In genomic region chr15:84968534-84968933, GRCm38 (mm10) we compare ENCODE assay signal across 30 mouse cellular contexts. TPM values are rescaled to one million over a fixed set of nuclear protein-coding genes. Genes with fewer than 3 reads are reported as not detected.
A peak's percentile ranks its signal among the peaks of the same experiment; 100 is the strongest.
DNase-seq lines count a peak whose midpoint lies in the region; ATAC-seq and TF ChIP-seq lines count a peak whose summit lies in the region.
"Had no signal": no experiment of that assay in that cellular context is flagged by ENCODE, and none has a peak within 500 bp of the region (broad histone marks: within the 10 kb centered on the region; RNA-seq: fewer than 3 reads in every experiment).

No protein-coding gene starts in this region.

- DNase-seq in spleen, postnatal 36 days (ENCODE audit: low spot score in 2 of 2), result peak; percentile 33 to 38
- DNase-seq in spleen, postnatal 4 days (ENCODE audit: low spot score in 2 of 2), result no peak
- no peak for DNase-seq in left cerebral cortex, adult 2 months (ENCODE audit: extremely low spot score in 1 of 2, low spot score in 2 of 2)
- DNase-seq in right cerebral cortex, postnatal 25 days, result no peak
- DNase-seq in midbrain, embryonic 14.5 days, result no peak
- DNase-seq: adrenal gland, adult 2 months; adrenal gland, postnatal 14 days; cerebellum, adult 11 months; cerebellum, adult 2 months; cerebellum, adult 9-11 months; cerebellum, postnatal 36 days; gastrocnemius, postnatal 25 days; heart, adult 2 months; heart, postnatal 14 days; heart, postnatal 4 days had no signal

- no peak overlapping the region for H3K4me2 ChIP-seq in midbrain, embryonic 14.5 days (ENCODE audit: low read length)
- H3K4me2 ChIP-seq: forebrain, embryonic 13.5 days; heart, embryonic 13.5 days; hindbrain, embryonic 12.5 days; hindbrain, embryonic 15.5 days had no signal

- no peak overlapping the region for H3K4me3 ChIP-seq in left cerebral cortex, adult 2 months
- H3K4me3 ChIP-seq in midbrain, embryonic 14.5 days (replicated peaks; ENCODE audit: low read depth, low read length), result no peak overlapping the region
- H3K4me3 ChIP-seq: forebrain, embryonic 10.5 days; forebrain, embryonic 13.5 days; heart, adult 2 months; heart, embryonic 10.5 days; heart, embryonic 13.5 days; hindbrain, embryonic 12.5 days; hindbrain, embryonic 15.5 days had no signal

- no peaks in the 10 kb centered on the region for H3K27me3 ChIP-seq in midbrain, embryonic 14.5 days (ENCODE audit: control insufficient read depth, insufficient read depth, low read length)
- H3K27me3 ChIP-seq: forebrain, embryonic 13.5 days; heart, embryonic 13.5 days; hindbrain, embryonic 12.5 days; hindbrain, embryonic 15.5 days had no signal

- ATAC-seq in hematopoietic stem cell, adult 5-6 weeks (replicated peaks in 1 of 2; ENCODE audit: insufficient read depth in 1 of 2, low FRiP score in 2 of 2, low TSS enrichment in 1 of 2, low read depth in 1 of 2, poor library complexity in 2 of 2, severe bottlenecking in 2 of 2), result peak; percentile 51 to 60; a peak in 3 of 4 replicates
- ATAC-seq in neutrophil, adult 5-6 weeks (ENCODE audit: extremely low read depth, insufficient number of reproducible peaks, low FRiP score, poor library complexity, severe bottlenecking), result peak; percentile 20; the same call in 1 of the 2 replicates
- no peak for ATAC-seq in midbrain, embryonic 14.5 days (ENCODE audit: low FRiP score, low TSS enrichment)
- ATAC-seq: CD4-positive, CD25-positive, alpha-beta regulatory T cell, adult 4 months; forebrain, embryonic 13.5 days; forebrain, embryonic 16.5 days had no signal

- intact Hi-C loops in left cerebral cortex, adult 2 months (cut with DNase I), result loop anchor here (1.0 kb wide), 1 partner anchor 11 kb away; no protein-coding TSS in a partner anchor

- WGBS in midbrain, embryonic 14.5 days, result 90% methylated on average over 4 of the region's 4 CpGs

- no peaks in the 10 kb centered on the region for H3K9me3 ChIP-seq in midbrain, embryonic 14.5 days (ENCODE audit: control insufficient read depth, low read length)
- H3K9me3 ChIP-seq: forebrain, embryonic 10.5 days; forebrain, embryonic 13.5 days; heart, embryonic 10.5 days; heart, embryonic 13.5 days; hindbrain, embryonic 12.5 days; hindbrain, embryonic 15.5 days had no signal

- H3K36me3 ChIP-seq in midbrain, embryonic 14.5 days (ENCODE audit: control insufficient read depth, insufficient read depth, low read length), result 0 out of 2 replicates have a peak, but pooled peaks cover 7% of the 10 kb centered on the region
- H3K36me3 ChIP-seq: heart, embryonic 13.5 days had no signal

- TF ChIP-seq CTCF in left cerebral cortex, adult 2 months (IDR thresholded peaks at IDR 0.05), result no peak

- peaks cover 8% of the 10 kb centered on the region for H3K4me1 ChIP-seq in midbrain, embryonic 14.5 days (ENCODE audit: control insufficient read depth, insufficient read depth, low read length)
- H3K4me1 ChIP-seq: heart, embryonic 13.5 days had no signal

- no peak overlapping the region for H3K9ac ChIP-seq in midbrain, embryonic 14.5 days (replicated peaks; ENCODE audit: low read length)
- H3K9ac ChIP-seq: forebrain, embryonic 13.5 days; heart, embryonic 13.5 days; hindbrain, embryonic 12.5 days; hindbrain, embryonic 15.5 days had no signal

- H3K27ac ChIP-seq in left cerebral cortex, adult 2 months, result no peak overlapping the region
- no peak overlapping the region for H3K27ac ChIP-seq in midbrain, embryonic 14.5 days (replicated peaks; ENCODE audit: low read depth, low read length)
- H3K27ac ChIP-seq: forebrain, embryonic 10.5 days; forebrain, embryonic 13.5 days; heart, adult 2 months; heart, embryonic 10.5 days; heart, embryonic 13.5 days; hindbrain, embryonic 12.5 days; hindbrain, embryonic 15.5 days had no signal

RNA-seq across cellular contexts. Expression of gene 5031439G07Rik, which starts 19.8 kb away (rescaled TPM):
- 11.9 and 12.4 TPM in 2 replicates for total RNA-seq in hematopoietic stem cell, adult 5-6 weeks (2017)
- total RNA-seq in neutrophil, adult 5-6 weeks (2017), result 71.5 and 73.4 TPM in 2 replicates
- total RNA-seq in left cerebral cortex, adult 2 months (2021), result 10 to 100 TPM; 72.8 to 94.8 TPM
- 22.0 and 23.2 TPM in 2 replicates for polyA plus RNA-seq in midbrain, embryonic 14.5 days (2014; fragmentation: Nextera tagmentation; extraction: Ambion mirVana)

RNA-seq across cellular contexts. Expression of gene Nup50, which starts 45.3 kb away (rescaled TPM):
- 60.3 and 81.3 TPM in 2 replicates for total RNA-seq in hematopoietic stem cell, adult 5-6 weeks (2017)
- 38.1 and 38.2 TPM in 2 replicates for total RNA-seq in neutrophil, adult 5-6 weeks (2017)
- total RNA-seq in left cerebral cortex, adult 2 months (2021), result 10 to 100 TPM; 32.0 to 33.2 TPM
- 19.4 and 28.7 TPM in 2 replicates for polyA plus RNA-seq in midbrain, embryonic 14.5 days (2014; fragmentation: Nextera tagmentation; extraction: Ambion mirVana)

RNA-seq across cellular contexts. Expression of gene Upk3a, which starts 48.4 kb away (rescaled TPM):
- not detected in 2 replicates for total RNA-seq in hematopoietic stem cell, adult 5-6 weeks (2017)
- total RNA-seq in neutrophil, adult 5-6 weeks (2017), result not detected in 2 replicates
- not detected for total RNA-seq in left cerebral cortex, adult 2 months (2021)
- 0.33 and 0.40 TPM in 2 replicates for polyA plus RNA-seq in midbrain, embryonic 14.5 days (2014; fragmentation: Nextera tagmentation; extraction: Ambion mirVana)
- total RNA-seq: adrenal gland, adult 2 months; adrenal gland, postnatal 14 days; adrenal gland, postnatal 4 days; gastrocnemius, adult 18-20 months; gastrocnemius, postnatal 25 days; heart, adult 2 months; heart, postnatal 14 days; heart, postnatal 4 days; MEL had no signal
- polyA plus RNA-seq: adrenal gland, adult 2 months; C2C12; CD4-positive, CD25-positive, alpha-beta regulatory T cell, adult 4 months; embryonic facial prominence, embryonic 11.5 days; forebrain, embryonic 10.5 days had no signal

RNA-seq across cellular contexts. Expression of gene Gm29666, which starts 48.7 kb away (rescaled TPM):
- 0.44 and 0.79 TPM in 2 replicates for total RNA-seq in hematopoietic stem cell, adult 5-6 weeks (2017)
- 0.47 and 0.49 TPM in 2 replicates for total RNA-seq in neutrophil, adult 5-6 weeks (2017)
- 1 to 10 TPM; 1.1 to 1.3 TPM for total RNA-seq in left cerebral cortex, adult 2 months (2021)
- 0.46 and 0.51 TPM in 2 replicates for polyA plus RNA-seq in midbrain, embryonic 14.5 days (2014; fragmentation: Nextera tagmentation; extraction: Ambion mirVana)

Comparison
In these comparisons a context has a peak if more than half of its experiments do, and no peak if none do; other contexts are left out.
1. DNase-seq: peak in spleen, postnatal 36 days (2 of 2); none in spleen, postnatal 4 days (0 of 2), left cerebral cortex, adult 2 months (0 of 2), right cerebral cortex, postnatal 25 days (single experiment) and midbrain, embryonic 14.5 days (single experiment).